Mouse (Mus musculus) gastrocnemius, adult 8-10 months (tissue): ENCODE measurements around the gene Dctpp1. TPM values are rescaled to one million over a fixed set of nuclear protein-coding genes. Genes with fewer than 3 reads are reported as not detected.

Experiments used
- DNase-seq, 2 experiments: peaks; one replicate each; pipeline ENCODE4 v3.0.0; 2022; ENCODE audit warnings: low spot score in 2 of 2
- total RNA-seq, 4 experiments: library from RNA; stranded (reverse); gene quantifications; 2 replicates each; pipeline ENCODE4 v1.2.4; 2022

Dctpp1 gene
- total RNA-seq: 10 to 100 TPM; 31.3 to 38.3 (median 33.9) TPM

- peak; percentile 99 for DNase-seq
These were observed at the start of gene Dctpp1 for GRCm38 (mm10) chr7:127260309-127261111. Gene Dctpp1 (minus strand): TSS chr7:127260709.

GRCm38 (mm10) chr7:127309951-127310350 lies 49.4 kb upstream of the Dctpp1 start:
- DNase-seq: no peak

- peak in 1 of 2 experiments; percentile 9 for DNase-seq
These were observed 48.4 kb upstream of the Dctpp1 start for GRCm38 (mm10) chr7:127308887-127309286.

- DNase-seq: no peak
These were observed 47.9 kb upstream of the Dctpp1 start for GRCm38 (mm10) chr7:127308431-127308830.

GRCm38 (mm10) chr7:127297586-127298193 lies 37.2 kb upstream of the Dctpp1 start:
- no peak for DNase-seq

GRCm38 (mm10) chr7:127296786-127297555 lies 36.5 kb upstream of the Dctpp1 start:
- no peak for DNase-seq

- no peak for DNase-seq
These were observed 35.6 kb upstream of the Dctpp1 start, which contains the start of gene Itgal for GRCm38 (mm10) chr7:127296098-127296497. Gene Itgal (plus strand): TSS chr7:127296260.

GRCm38 (mm10) chr7:127290142-127290541 lies 29.6 kb upstream of the Dctpp1 start:
- no peak for DNase-seq

GRCm38 (mm10) chr7:127289306-127289705 lies 28.8 kb upstream of the Dctpp1 start:
- DNase-seq: no peak

GRCm38 (mm10) chr7:127287940-127288339 lies 27.4 kb upstream of the Dctpp1 start:
- DNase-seq: no peak

- DNase-seq: no peak
These were observed 24.6 kb upstream of the Dctpp1 start for GRCm38 (mm10) chr7:127285154-127285553.

- no peak for DNase-seq
These were observed 21.7 kb upstream of the Dctpp1 start for GRCm38 (mm10) chr7:127282190-127282589.

GRCm38 (mm10) chr7:127281114-127281513 lies 20.6 kb upstream of the Dctpp1 start:
- no peak for DNase-seq

- DNase-seq: no peak
These were observed 19.6 kb upstream of the Dctpp1 start for GRCm38 (mm10) chr7:127280092-127280491.

- DNase-seq: no peak
These were observed 17.8 kb upstream of the Dctpp1 start for GRCm38 (mm10) chr7:127278311-127278710.

- DNase-seq: no peak
These were observed 16.0 kb upstream of the Dctpp1 start for GRCm38 (mm10) chr7:127276519-127276961.

GRCm38 (mm10) chr7:127273925-127274789 lies 13.6 kb upstream of the Dctpp1 start, which contains the start of gene Sephs2:
Gene Sephs2 (minus strand): TSS chr7:127274055.
- peak; percentile 94 for DNase-seq

GRCm38 (mm10) chr7:127273118-127273923 lies 12.8 kb upstream of the Dctpp1 start:
- DNase-seq: peak; percentile 12 to 19

GRCm38 (mm10) chr7:127272566-127272965 lies 12.1 kb upstream of the Dctpp1 start:
- DNase-seq: no peak

GRCm38 (mm10) chr7:127271093-127271492 lies 10.6 kb upstream of the Dctpp1 start:
- no peak for DNase-seq
